Mouse (Mus musculus) lung, postnatal 0 days (tissue): ENCODE data around the gene Kcne3.

ENCODE experiments used
- CTCF ChIP-seq: IDR thresholded peaks from 2 replicates; pipeline ENCODE4 v1.5.1; 2016; ENCODE audit warnings: antibody characterized with exemption, mild to moderate bottlenecking
- EP300 ChIP-seq: IDR thresholded peaks from 2 replicates; pipeline ENCODE4 v1.6.1; 2016; ENCODE audit warnings: antibody characterized with exemption, mild to moderate bottlenecking, control low read depth

GRCm38 (mm10) chr7:100181176-100181575 is 4.9 kb downstream of the Kcne3 start:
- no peak for TF ChIP-seq CTCF
- TF ChIP-seq EP300: no peak
